Mouse (Mus musculus): Measurements from ENCODE around the gene Arf3. TPM values are rescaled to one million over a fixed set of nuclear protein-coding genes. Genes with fewer than 3 reads are reported as not detected.

Arf3 gene
- polyA plus RNA-seq, 1 experiment from 2014 or later = 49.1 TPM

DNA sequence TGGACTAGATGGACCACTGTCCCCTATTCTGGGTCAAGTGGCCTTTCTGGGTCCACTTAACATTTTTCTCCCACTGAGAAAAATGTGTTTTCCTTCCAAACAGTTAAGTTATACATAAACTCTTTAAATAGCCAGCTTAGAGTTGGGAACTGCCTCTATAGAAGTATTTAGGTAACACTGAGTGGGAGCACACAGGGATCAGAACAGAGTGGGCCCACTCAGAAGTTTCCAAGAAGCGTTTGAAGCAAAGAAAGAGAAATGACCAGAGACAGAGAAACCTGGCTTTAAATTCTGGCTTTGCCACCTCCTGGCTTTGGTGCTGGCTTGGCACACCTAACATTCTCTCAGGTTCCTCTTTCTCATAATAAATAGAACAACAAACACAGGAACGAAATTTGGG is 73.3 kb downstream of the Arf3 start:
- DNase-seq (ENCODE audit: low spot score) = no peak
- no peaks in the 10 kb centered on the region for H3K9me3 ChIP-seq (replicated peaks)
- H3K36me3 ChIP-seq = no peaks in the 10 kb centered on the region
- 77% methylated on average over 2 of the region's 2 CpGs for WGBS
- H3K4me3 ChIP-seq = no peak overlapping the region
- peaks cover 14% of the 10 kb centered on the region for H3K4me1 ChIP-seq
- H3K27me3 ChIP-seq (ENCODE audit: low read depth, poor library complexity, severe bottlenecking) = no peaks in the 10 kb centered on the region
- H3K27ac ChIP-seq = no peak overlapping the region

Other genes starting within 250 kb of the Arf3 start
- gene Kansl2, start 228.9 kb downstream of the Arf3 start, polyA plus RNA-seq (2016; fragmentation: Nextera tagmentation; extraction: Ambion mirVana) = 168 and 181 TPM in 2 replicates
- 60.7 and 68.0 TPM in 2 replicates for gene Ccnt1, start 192.3 kb downstream of the Arf3 start, polyA plus RNA-seq (2016; fragmentation: Nextera tagmentation; extraction: Ambion mirVana)
- 0.28 TPM in 1 of 2 replicates, not detected in the other for gene 4930415O20Rik, start 192.2 kb downstream of the Arf3 start, polyA plus RNA-seq (2016; fragmentation: Nextera tagmentation; extraction: Ambion mirVana)
- gene Adcy6, start 153.1 kb downstream of the Arf3 start, polyA plus RNA-seq (2016; fragmentation: Nextera tagmentation; extraction: Ambion mirVana) = 15.7 and 16.5 TPM in 2 replicates
- gene Cacnb3, start 132.4 kb downstream of the Arf3 start, polyA plus RNA-seq (2016; fragmentation: Nextera tagmentation; extraction: Ambion mirVana) = 16.6 and 24.2 TPM in 2 replicates
- 21.8 and 25.4 TPM in 2 replicates for gene Ddx23, start 100.3 kb downstream of the Arf3 start, polyA plus RNA-seq (2016; fragmentation: Nextera tagmentation; extraction: Ambion mirVana)
- 0.38 and 0.62 TPM in 2 replicates for gene Rnd1, start 85.8 kb downstream of the Arf3 start, polyA plus RNA-seq (2016; fragmentation: Nextera tagmentation; extraction: Ambion mirVana)
- gene Ccdc65, start 55.0 kb downstream of the Arf3 start, polyA plus RNA-seq (2016; fragmentation: Nextera tagmentation; extraction: Ambion mirVana) = 0.34 and 0.64 TPM in 2 replicates
- 26.8 and 28.9 TPM in 2 replicates for gene Fkbp11, start 35.0 kb downstream of the Arf3 start, polyA plus RNA-seq (2016; fragmentation: Nextera tagmentation; extraction: Ambion mirVana)
- gene Wnt10b, start 14.9 kb upstream of the Arf3 start, polyA plus RNA-seq (2016; fragmentation: Nextera tagmentation; extraction: Ambion mirVana) = 0.62 and 0.99 TPM in 2 replicates
- gene Wnt1, start 26.6 kb upstream of the Arf3 start, polyA plus RNA-seq (2016; fragmentation: Nextera tagmentation; extraction: Ambion mirVana) = not detected in 2 replicates
- gene Ddn, start 46.3 kb upstream of the Arf3 start, polyA plus RNA-seq (2016; fragmentation: Nextera tagmentation; extraction: Ambion mirVana) = not detected in 2 replicates
- 92.3 and 97.7 TPM in 2 replicates for gene Prkag1, start 68.3 kb upstream of the Arf3 start, polyA plus RNA-seq (2016; fragmentation: Nextera tagmentation; extraction: Ambion mirVana)
- gene Kmt2d, start 108.0 kb upstream of the Arf3 start, polyA plus RNA-seq (2016; fragmentation: Nextera tagmentation; extraction: Ambion mirVana) = 12.6 and 13.6 TPM in 2 replicates
- 27.9 and 34.3 TPM in 2 replicates for gene Rhebl1, start 131.3 kb upstream of the Arf3 start, polyA plus RNA-seq (2016; fragmentation: Nextera tagmentation; extraction: Ambion mirVana)
- gene Dhh, start 135.3 kb upstream of the Arf3 start, polyA plus RNA-seq (2016; fragmentation: Nextera tagmentation; extraction: Ambion mirVana) = 0.40 and 0.46 TPM in 2 replicates
- 23.9 and 28.3 TPM in 2 replicates for gene Lmbr1l, start 155.0 kb upstream of the Arf3 start, polyA plus RNA-seq (2016; fragmentation: Nextera tagmentation; extraction: Ambion mirVana)
- gene Tuba1b, start 171.4 kb upstream of the Arf3 start, polyA plus RNA-seq (2016; fragmentation: Nextera tagmentation; extraction: Ambion mirVana) = 2,301 and 2,452 TPM in 2 replicates
- gene Gm49450, start 190.3 kb upstream of the Arf3 start, polyA plus RNA-seq (2016; fragmentation: Nextera tagmentation; extraction: Ambion mirVana) = not detected in 2 replicates
- 1,294 and 1,475 TPM in 2 replicates for gene Tuba1a, start 190.5 kb upstream of the Arf3 start, polyA plus RNA-seq (2016; fragmentation: Nextera tagmentation; extraction: Ambion mirVana)

Measured in limb, embryonic 10.5 days (tissue).